Mouse (Mus musculus) heart, adult 18-20 months (tissue): ENCODE measurements at regions not wholly inside any gene's neighbourhood (a gene's known extent, or its start where the extent isn't known, plus 50 kb on each side); places are given as distances from the start of the nearest gene placed in this dataset.
"Not testable (repeated sequence)": the region's sequence is repeated elsewhere in the genome, so short reads cannot be mapped to it uniquely, and the experiment has no call there.

Source experiments
- DNase-seq, 2 experiments: peaks; one replicate each; pipeline ENCODE4 v3.0.0; 2021 to 2022; ENCODE audit warnings: mixed read lengths in 1 of 2

- not testable (repeated sequence) for DNase-seq
Observed at GRCm38 (mm10) chr11:45424066-45424465, 427.8 kb upstream of the Clint1 start.

DNA sequence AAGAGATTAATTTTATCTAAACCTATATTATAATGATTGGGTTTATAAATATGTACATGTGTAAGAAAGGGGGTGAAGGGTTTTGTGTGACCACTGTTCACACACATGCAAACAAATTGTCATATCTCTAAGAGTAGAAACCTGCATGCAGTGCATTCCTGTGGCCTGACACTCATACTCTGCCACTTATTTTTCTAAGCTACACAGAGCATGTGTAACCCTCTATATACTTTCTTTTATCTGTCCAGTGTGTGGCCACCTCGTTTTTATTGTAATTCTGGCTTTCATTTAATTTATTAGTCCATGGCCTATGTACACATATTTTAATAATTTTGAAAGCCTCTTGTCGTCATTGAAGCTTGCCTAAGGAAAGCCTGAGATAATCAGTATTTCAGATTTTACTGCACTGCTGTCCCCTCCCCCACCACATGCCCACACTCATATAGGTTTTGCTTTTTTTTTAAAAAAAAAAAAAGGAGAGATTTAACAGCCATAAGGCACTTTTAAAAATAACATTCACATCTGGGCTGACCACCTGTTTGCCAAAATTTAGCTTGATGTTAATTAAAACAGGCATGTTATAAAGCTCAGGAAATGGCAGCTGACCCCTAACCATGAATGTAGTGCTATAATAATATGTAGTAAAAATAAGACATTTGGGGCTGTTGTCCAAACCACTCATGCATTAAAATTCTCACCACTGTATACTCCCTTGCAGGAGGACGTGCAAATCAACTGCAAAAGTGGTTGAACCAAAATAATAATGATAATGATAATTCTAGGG lies 410.7 kb upstream of the Clint1 start:
- DNase-seq: no peak

DNA sequence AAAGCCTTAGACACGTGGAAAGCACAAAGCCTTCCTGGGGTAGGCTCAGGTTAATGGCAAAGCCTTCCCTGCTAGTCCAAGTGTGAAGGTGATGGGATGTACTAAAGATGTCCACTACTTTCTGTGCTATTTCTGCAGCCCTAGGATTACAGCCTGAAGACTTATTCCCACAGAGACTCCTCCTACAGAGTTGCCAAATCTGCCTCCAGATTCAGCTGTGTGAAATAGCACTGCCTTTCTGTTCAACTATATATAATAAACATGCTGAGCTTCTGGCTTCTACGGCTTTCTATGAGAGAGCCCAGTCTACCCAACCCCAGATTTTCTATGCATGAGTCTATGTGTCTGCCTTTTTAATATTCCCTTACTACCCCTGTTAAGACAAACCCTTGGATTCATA lies 405.3 kb upstream of the Clint1 start:
- no peak for DNase-seq

DNA sequence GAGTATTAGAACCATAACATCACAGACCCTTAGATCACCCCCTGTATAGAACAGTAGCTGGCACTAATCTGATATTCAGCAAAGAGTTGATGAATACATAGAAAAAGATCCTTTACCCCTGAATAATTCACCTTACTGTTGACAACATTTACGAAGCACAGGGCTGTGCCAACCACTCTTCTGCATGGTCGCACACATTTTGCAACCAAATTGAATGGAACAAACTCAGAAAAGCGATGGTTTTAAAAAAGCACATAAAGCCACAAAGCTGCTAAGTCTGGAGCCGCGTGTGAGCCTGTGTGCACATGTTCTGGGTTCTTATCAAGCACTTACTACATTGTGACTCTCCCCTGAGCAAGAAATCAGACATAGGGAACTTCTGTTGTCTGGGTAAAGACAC lies 397.6 kb upstream of the Clint1 start:
- no peak for DNase-seq

- DNase-seq: peak; percentile 3 to 6
Observed at GRCm38 (mm10) chr11:45454933-45455332, 396.9 kb upstream of the Clint1 start.

GRCm38 (mm10) chr11:45456724-45457123 lies 395.1 kb upstream of the Clint1 start:
- no peak for DNase-seq

DNA sequence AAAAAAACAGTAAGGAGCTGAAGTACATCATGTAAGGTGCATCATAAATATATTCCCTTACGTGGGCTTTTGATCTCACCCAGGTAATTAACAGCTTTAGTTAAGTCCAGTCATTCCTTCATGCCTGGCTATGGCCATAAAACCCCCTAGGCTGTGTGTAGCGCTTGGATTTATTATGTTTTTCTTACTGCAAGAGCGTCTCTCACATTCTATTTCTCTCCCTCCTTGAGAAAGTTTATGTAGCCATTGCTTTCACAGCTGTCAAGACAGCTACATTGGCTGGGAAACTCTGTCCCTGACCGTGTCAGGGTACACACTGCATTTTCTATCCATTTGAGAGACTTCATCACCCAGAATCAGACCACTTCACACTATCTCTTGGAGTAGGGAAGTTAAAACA lies 394.3 kb upstream of the Clint1 start:
- DNase-seq: no peak

DNA sequence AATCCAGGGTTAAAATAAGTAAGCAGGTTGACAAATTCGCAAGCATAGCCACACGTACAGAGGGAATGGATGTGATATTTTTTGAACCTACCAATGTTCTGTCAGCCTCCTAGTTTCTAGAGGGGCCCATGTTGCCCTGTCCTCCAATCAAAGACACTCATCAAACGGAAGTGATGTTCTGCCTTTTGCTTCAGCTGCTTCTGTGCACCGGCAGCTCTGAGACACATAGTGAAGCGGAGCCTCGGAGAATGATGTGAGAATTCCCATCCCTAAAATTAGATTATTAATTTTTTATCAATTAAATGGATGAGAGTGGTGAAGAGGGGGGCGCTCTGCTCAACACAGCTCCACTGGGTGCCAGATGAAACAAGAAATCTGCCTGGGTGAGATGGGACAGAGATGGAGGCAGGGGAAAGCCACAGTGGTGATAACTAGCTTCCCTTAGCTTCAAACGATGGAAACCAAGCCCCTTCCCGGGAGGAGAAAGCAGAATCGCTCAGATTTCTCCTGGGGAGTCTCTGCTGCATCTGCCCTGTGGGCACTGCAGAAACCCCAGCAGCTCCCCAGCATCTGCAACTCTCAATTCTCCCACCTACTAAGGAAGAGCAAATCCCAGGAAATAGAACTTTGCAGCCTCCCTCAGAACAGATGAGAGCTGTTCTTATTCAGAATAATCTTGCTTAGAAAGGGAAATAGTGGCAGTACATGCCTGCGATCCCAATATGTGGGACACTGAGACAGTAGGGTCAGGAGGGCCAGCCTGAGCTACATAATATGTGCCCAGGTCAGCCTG lies 391.7 kb upstream of the Clint1 start:
- DNase-seq: no peak

- DNase-seq: no peak
Observed at GRCm38 (mm10) chr11:45464501-45464900, 387.4 kb upstream of the Clint1 start.

GRCm38 (mm10) chr11:45466350-45466749 lies 385.5 kb upstream of the Clint1 start:
- DNase-seq: no peak

GRCm38 (mm10) chr11:45472171-45472570 lies 379.7 kb upstream of the Clint1 start:
- DNase-seq: no peak

GRCm38 (mm10) chr11:45476917-45477316 lies 374.9 kb upstream of the Clint1 start:
- DNase-seq: no peak

DNA sequence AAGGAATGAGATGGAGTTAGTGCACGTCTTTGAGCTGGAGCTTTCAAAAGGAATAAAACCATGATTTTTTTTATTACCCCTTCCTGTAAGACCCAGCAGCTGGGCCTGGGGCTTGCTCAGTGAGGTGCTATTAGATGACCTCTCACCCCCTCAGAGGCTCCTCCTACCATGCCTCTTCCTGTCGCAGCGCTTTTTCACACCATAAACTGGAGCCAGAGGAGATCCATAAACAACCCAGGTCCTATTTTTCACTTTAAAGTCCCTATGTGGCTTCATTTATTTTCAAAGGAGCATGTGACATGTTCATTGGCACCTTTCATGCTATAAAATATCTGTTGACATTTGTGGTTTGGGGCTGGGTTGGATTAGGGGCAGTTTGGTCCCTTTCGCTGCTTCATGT lies 365.9 kb upstream of the Clint1 start:
- no peak for DNase-seq

GRCm38 (mm10) chr11:45491021-45491967 lies 360.6 kb upstream of the Clint1 start:
- no peak for DNase-seq

DNA sequence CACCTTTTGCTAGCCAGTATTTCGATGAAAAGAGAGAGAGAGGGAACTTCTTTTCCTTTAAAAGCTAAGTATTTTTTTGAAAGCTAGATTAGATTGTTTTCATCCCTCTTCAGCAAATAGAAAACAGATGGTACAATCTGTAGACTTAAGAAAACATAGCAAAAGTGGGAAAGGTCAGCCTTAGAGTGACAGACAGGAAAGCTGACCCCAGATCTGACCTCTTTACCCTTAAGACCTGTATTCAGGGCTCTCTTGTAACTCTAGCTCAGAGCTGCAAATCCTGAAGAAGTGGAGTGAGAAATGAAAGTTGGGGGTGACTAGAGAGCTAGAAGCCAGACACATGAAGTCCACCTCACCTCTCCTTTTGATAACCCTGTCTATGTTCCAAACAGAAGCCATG lies 356.6 kb upstream of the Clint1 start:
- no peak for DNase-seq

DNA sequence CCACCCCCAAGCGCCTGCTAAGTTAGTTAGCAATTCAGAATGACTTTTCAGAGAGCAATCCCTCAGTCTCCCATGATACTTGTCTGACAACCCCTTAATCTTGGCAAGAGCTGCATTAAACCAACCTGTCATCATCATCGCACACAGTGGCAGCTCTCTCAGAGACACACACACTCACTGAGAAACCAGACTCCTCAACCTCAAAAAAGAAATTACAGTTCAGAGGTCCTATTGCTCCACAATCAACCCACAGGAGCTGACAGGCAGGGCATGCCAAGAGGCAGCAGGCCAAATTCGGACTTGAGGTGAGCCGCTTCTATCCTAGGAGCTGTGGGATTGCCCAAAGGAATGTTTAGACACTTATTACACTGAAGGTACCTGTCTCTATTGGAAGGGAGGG lies 343.3 kb upstream of the Clint1 start:
- DNase-seq: peak; percentile 26 to 35

DNA sequence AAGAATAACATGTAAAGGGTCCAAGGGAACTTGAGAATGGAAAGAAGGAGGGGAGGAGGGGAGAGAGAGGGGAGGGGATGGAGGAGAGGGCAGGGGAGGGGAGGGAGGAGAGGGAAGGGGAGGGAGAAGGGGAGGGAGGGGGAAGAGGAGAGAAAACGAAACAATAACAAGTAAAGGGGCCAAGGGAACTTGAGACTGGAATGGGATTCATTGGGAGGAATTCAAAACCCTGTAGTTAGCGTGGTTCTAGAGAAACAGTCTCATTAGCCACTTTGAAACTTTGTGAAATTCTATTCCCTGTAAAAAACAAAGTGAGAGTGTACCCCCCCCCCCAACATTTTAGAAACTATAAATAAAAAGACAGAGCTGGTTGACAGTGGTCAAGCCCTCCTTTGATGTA lies 342.6 kb upstream of the Clint1 start:
- no peak for DNase-seq

DNA sequence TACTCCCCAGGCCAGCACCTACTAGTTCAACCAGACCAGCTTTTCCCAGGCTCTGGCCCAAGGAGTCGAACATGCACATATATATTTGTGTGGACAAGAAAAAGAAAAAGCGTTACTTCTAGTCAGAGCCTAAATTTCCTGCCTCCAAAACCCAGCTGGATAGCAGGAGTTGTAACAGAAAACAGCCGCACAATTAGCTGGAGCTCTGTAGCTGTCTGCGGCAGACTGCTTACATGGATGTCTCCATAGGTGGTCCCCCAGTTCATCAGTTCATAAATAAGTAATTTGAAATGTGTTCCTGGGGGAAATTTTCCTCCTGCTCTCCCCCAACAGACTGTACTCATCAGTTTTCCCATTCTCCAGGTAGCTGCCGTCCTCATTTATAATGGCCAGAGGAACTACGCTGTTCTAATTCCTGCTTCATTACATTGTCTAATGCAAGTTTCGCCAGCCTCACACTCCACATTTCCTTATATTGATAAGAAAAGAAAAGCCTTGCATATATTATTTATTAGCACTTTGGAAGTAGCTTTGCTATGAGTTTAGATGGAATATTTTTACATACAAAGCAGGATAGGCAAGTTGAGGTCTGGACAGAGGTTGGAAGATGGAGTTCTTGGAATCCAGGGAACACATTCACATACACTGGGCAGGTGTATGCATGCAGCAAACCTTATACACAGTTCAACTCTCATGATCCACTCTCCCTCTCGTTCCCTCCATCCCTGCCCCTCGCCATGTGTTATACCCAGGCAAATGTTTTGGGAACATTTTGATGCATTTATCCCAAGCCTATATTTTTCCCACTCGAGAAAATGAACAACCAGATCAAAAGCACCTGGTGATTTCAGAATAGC lies 337.2 kb upstream of the Clint1 start:
- DNase-seq: no peak

GRCm38 (mm10) chr11:45524720-45525119 lies 327.1 kb upstream of the Clint1 start:
- DNase-seq: no peak

GRCm38 (mm10) chr11:45531044-45531626 lies 320.7 kb upstream of the Clint1 start:
- no peak for DNase-seq

- DNase-seq: no peak
Observed at GRCm38 (mm10) chr11:45533402-45534056, 318.3 kb upstream of the Clint1 start.
